Comparison of ENCODE assay signal across 8 mouse cellular contexts in the genomic region with DNA sequence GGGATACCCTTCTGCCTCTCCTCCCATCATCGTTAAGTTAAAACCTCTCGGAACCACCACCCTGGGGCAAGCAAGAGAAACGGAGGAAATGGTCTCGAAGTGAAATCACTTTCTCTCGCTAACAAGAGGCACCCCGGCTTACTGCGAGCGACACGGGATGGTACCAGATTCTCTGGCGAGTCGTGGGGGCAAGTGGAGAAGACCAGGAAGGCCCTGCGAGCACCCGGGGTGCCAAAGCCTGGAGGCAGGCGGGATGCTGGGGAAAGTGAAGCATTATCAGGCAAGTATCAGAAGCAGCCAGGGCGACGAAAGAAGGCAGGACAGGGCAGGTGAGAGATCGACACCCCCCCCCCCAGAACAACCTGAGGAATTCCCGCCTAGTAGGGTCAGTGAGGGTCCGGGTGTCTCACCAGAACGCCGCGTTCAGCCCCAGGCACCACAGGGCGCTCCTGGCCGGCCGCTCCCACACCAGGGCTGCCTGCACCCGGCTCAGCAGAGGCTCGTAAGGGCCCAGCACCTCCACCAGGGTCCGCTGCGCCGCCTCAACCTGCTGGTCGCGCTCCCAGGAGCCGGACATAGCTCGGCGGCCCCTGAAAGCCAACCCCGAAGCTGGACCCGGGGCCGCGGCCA. TPM values are rescaled to one million over a fixed set of nuclear protein-coding genes. Genes with fewer than 3 reads are reported as not detected.
A peak's percentile ranks its signal among the peaks of the same experiment; 100 is the strongest.
DNase-seq lines count a peak whose midpoint lies in the region; ATAC-seq lines count a peak whose summit lies in the region.

No protein-coding gene starts in this region.

- H3K4me3 ChIP-seq in kidney, embryonic 15.5 days (replicated peaks): peak overlapping the region; percentile 86
- peak overlapping the region; percentile 74 for H3K4me3 ChIP-seq in forebrain, embryonic 15.5 days
- H3K4me3 ChIP-seq in liver, embryonic 13.5 days (replicated peaks): peak overlapping the region; percentile 91
- H3K4me3 ChIP-seq in stomach, embryonic 14.5 days (ENCODE audit: low read depth, low read length): peak overlapping the region; percentile 92

- no peak for DNase-seq in kidney, adult 11 months
- peak; percentile 51 for DNase-seq in ZHBTc4 (ENCODE audit: low read depth, low spot score)
- no peak for DNase-seq in liver, embryonic 13.5 days
- no peak for DNase-seq in adrenal gland, adult 18-20 months (ENCODE audit: low spot score in 2 of 2)
- DNase-seq in urinary bladder, adult 2 months (ENCODE audit: low spot score): no peak

- H3K4me2 ChIP-seq in kidney, embryonic 15.5 days: peak overlapping the region; percentile 94
- peak overlapping the region; percentile 93 for H3K4me2 ChIP-seq in forebrain, embryonic 15.5 days (replicated peaks)
- H3K4me2 ChIP-seq in liver, embryonic 13.5 days: peak overlapping the region; percentile 78
- peak overlapping the region; percentile 80 for H3K4me2 ChIP-seq in stomach, embryonic 14.5 days (replicated peaks; ENCODE audit: low read depth, low read length)

- H3K27ac ChIP-seq in kidney, embryonic 15.5 days: peak overlapping the region; percentile 95
- H3K27ac ChIP-seq in forebrain, embryonic 15.5 days (replicated peaks): peak overlapping the region; percentile 88
- peak overlapping the region; percentile 96 for H3K27ac ChIP-seq in liver, embryonic 13.5 days
- peak overlapping the region; percentile 80; the same call in 1 of the 2 replicates for H3K27ac ChIP-seq in stomach, embryonic 14.5 days (ENCODE audit: low read length)

- H3K36me3 ChIP-seq in kidney, embryonic 15.5 days: peaks cover 23% of the 10 kb centered on the region
- H3K36me3 ChIP-seq in forebrain, embryonic 15.5 days: peaks cover 13% of the 10 kb centered on the region; the same call in 1 of the 2 replicates
- peaks cover 35% of the 10 kb centered on the region for H3K36me3 ChIP-seq in liver, embryonic 13.5 days
- peaks cover 3% of the 10 kb centered on the region; the same call in 1 of the 2 replicates for H3K36me3 ChIP-seq in stomach, embryonic 14.5 days (ENCODE audit: control insufficient read depth, insufficient read depth, low read length)

- no peaks in the 10 kb centered on the region for H3K9me3 ChIP-seq in kidney, embryonic 15.5 days (replicated peaks)
- no peaks in the 10 kb centered on the region for H3K9me3 ChIP-seq in forebrain, embryonic 15.5 days
- no peaks in the 10 kb centered on the region for H3K9me3 ChIP-seq in liver, embryonic 13.5 days (replicated peaks)
- no peaks in the 10 kb centered on the region for H3K9me3 ChIP-seq in stomach, embryonic 14.5 days (ENCODE audit: control insufficient read depth, low read depth, low read length)

- peak overlapping the region; percentile 86 for H3K9ac ChIP-seq in kidney, embryonic 15.5 days
- peak overlapping the region; percentile 90 for H3K9ac ChIP-seq in forebrain, embryonic 15.5 days (replicated peaks)
- H3K9ac ChIP-seq in liver, embryonic 13.5 days: peak overlapping the region; percentile 93
- H3K9ac ChIP-seq in stomach, embryonic 14.5 days (replicated peaks; ENCODE audit: low read depth, low read length): peak overlapping the region; percentile 89

- ATAC-seq in kidney, embryonic 15.5 days (replicated peaks; ENCODE audit: low FRiP score): peak; percentile 84; the same call in 1 of the 2 replicates
- ATAC-seq in forebrain, embryonic 15.5 days (replicated peaks): peak; percentile 84
- peak; percentile 73 for ATAC-seq in liver, embryonic 13.5 days (ENCODE audit: low read depth)
- ATAC-seq in stomach, embryonic 14.5 days (ENCODE audit: insufficient number of reproducible peaks, insufficient read depth, low FRiP score, low read depth): peak; percentile 70

- peaks cover 41% of the 10 kb centered on the region for H3K4me1 ChIP-seq in kidney, embryonic 15.5 days
- H3K4me1 ChIP-seq in forebrain, embryonic 15.5 days: peaks cover 55% of the 10 kb centered on the region
- peaks cover 55% of the 10 kb centered on the region for H3K4me1 ChIP-seq in liver, embryonic 13.5 days (replicated peaks)
- H3K4me1 ChIP-seq in stomach, embryonic 14.5 days (ENCODE audit: control insufficient read depth, insufficient read depth, low read length): peaks cover 18% of the 10 kb centered on the region

- no peaks in the 10 kb centered on the region for H3K27me3 ChIP-seq in kidney, embryonic 15.5 days
- H3K27me3 ChIP-seq in forebrain, embryonic 15.5 days: no peaks in the 10 kb centered on the region
- H3K27me3 ChIP-seq in liver, embryonic 13.5 days: no peaks in the 10 kb centered on the region
- no peaks in the 10 kb centered on the region for H3K27me3 ChIP-seq in stomach, embryonic 14.5 days (ENCODE audit: control insufficient read depth, insufficient read depth, low read length)

- WGBS in kidney, embryonic 15.5 days: under 1% methylated on average over 39 of the region's 39 CpGs
- WGBS in forebrain, embryonic 15.5 days: under 1% methylated on average over 39 of the region's 39 CpGs
- WGBS in liver, embryonic 13.5 days (ENCODE audit: insufficient replicate concordance): under 1% methylated on average over 38 of the region's 39 CpGs
- under 1% methylated on average over 39 of the region's 39 CpGs for WGBS in stomach, embryonic 14.5 days

RNA-seq across cellular contexts. Expression of gene Retreg3, which starts 0.4 kb away (rescaled TPM):
- 21.3 and 24.5 TPM in 2 replicates for polyA plus RNA-seq in kidney, embryonic 15.5 days (2015; fragmentation: Nextera tagmentation; extraction: Ambion mirVana)
- polyA plus RNA-seq in forebrain, embryonic 15.5 days (2015; fragmentation: Nextera tagmentation; extraction: Ambion mirVana): 25.1 and 27.7 TPM in 2 replicates
- 11.5 and 13.0 TPM in 2 replicates for polyA plus RNA-seq in liver, embryonic 13.5 days (2015; fragmentation: Nextera tagmentation; extraction: Ambion mirVana)
- polyA plus RNA-seq in stomach, embryonic 14.5 days (2014; fragmentation: Nextera tagmentation; extraction: Ambion mirVana): 8.0 and 9.1 TPM in 2 replicates
- total RNA-seq in adrenal gland, adult 18-20 months (2021): 10 to 100 TPM; 50.3 to 57.4 TPM
- 66.2 and 67.3 TPM in 2 replicates for polyA plus RNA-seq in urinary bladder, adult 2 months (2012; rRNA removed)

RNA-seq across cellular contexts. Expression of gene Tubg1, which starts 0.5 kb away (rescaled TPM):
- polyA plus RNA-seq in kidney, embryonic 15.5 days (2015; fragmentation: Nextera tagmentation; extraction: Ambion mirVana): 86.3 and 99.6 TPM in 2 replicates
- 96.1 and 97.7 TPM in 2 replicates for polyA plus RNA-seq in forebrain, embryonic 15.5 days (2015; fragmentation: Nextera tagmentation; extraction: Ambion mirVana)
- 49.7 and 54.4 TPM in 2 replicates for polyA plus RNA-seq in liver, embryonic 13.5 days (2015; fragmentation: Nextera tagmentation; extraction: Ambion mirVana)
- polyA plus RNA-seq in stomach, embryonic 14.5 days (2014; fragmentation: Nextera tagmentation; extraction: Ambion mirVana): 70.5 and 70.9 TPM in 2 replicates
- 10 to 100 TPM; 32.9 to 37.0 TPM for total RNA-seq in adrenal gland, adult 18-20 months (2021)
- 4.3 and 11.0 TPM in 2 replicates for polyA plus RNA-seq in urinary bladder, adult 2 months (2012; rRNA removed)

RNA-seq across cellular contexts. Expression of gene Psmc3ip, which starts 24.0 kb away (rescaled TPM):
- 37.3 and 38.0 TPM in 2 replicates for polyA plus RNA-seq in kidney, embryonic 15.5 days (2015; fragmentation: Nextera tagmentation; extraction: Ambion mirVana)
- 40.5 and 45.0 TPM in 2 replicates for polyA plus RNA-seq in forebrain, embryonic 15.5 days (2015; fragmentation: Nextera tagmentation; extraction: Ambion mirVana)
- polyA plus RNA-seq in liver, embryonic 13.5 days (2015; fragmentation: Nextera tagmentation; extraction: Ambion mirVana): 26.4 and 27.1 TPM in 2 replicates
- polyA plus RNA-seq in stomach, embryonic 14.5 days (2014; fragmentation: Nextera tagmentation; extraction: Ambion mirVana): 29.7 and 36.4 TPM in 2 replicates
- total RNA-seq in adrenal gland, adult 18-20 months (2021): 1 to 10 TPM; 2.8 to 3.8 TPM
- polyA plus RNA-seq in urinary bladder, adult 2 months (2012; rRNA removed): 7.1 and 7.9 TPM in 2 replicates

RNA-seq across cellular contexts. Expression of gene Mlx, which starts 32.2 kb away (rescaled TPM):
- 44.9 and 46.9 TPM in 2 replicates for polyA plus RNA-seq in kidney, embryonic 15.5 days (2015; fragmentation: Nextera tagmentation; extraction: Ambion mirVana)
- 92.9 and 96.5 TPM in 2 replicates for polyA plus RNA-seq in forebrain, embryonic 15.5 days (2015; fragmentation: Nextera tagmentation; extraction: Ambion mirVana)
- 32.5 and 34.4 TPM in 2 replicates for polyA plus RNA-seq in liver, embryonic 13.5 days (2015; fragmentation: Nextera tagmentation; extraction: Ambion mirVana)
- polyA plus RNA-seq in stomach, embryonic 14.5 days (2014; fragmentation: Nextera tagmentation; extraction: Ambion mirVana): 36.7 and 46.0 TPM in 2 replicates
- total RNA-seq in adrenal gland, adult 18-20 months (2021): 10 to 100 TPM; 46.5 to 61.8 TPM
- polyA plus RNA-seq in urinary bladder, adult 2 months (2012; rRNA removed): 34.1 and 38.0 TPM in 2 replicates

RNA-seq across cellular contexts. Expression of gene Tubg2, which starts 36.5 kb away (rescaled TPM):
- polyA plus RNA-seq in kidney, embryonic 15.5 days (2015; fragmentation: Nextera tagmentation; extraction: Ambion mirVana): 3.8 and 4.2 TPM in 2 replicates
- 31.2 and 32.8 TPM in 2 replicates for polyA plus RNA-seq in forebrain, embryonic 15.5 days (2015; fragmentation: Nextera tagmentation; extraction: Ambion mirVana)
- polyA plus RNA-seq in liver, embryonic 13.5 days (2015; fragmentation: Nextera tagmentation; extraction: Ambion mirVana): 0.29 and 0.37 TPM in 2 replicates
- 3.6 and 4.5 TPM in 2 replicates for polyA plus RNA-seq in stomach, embryonic 14.5 days (2014; fragmentation: Nextera tagmentation; extraction: Ambion mirVana)
- 1 to 10 TPM; 5.9 to 6.4 TPM for total RNA-seq in adrenal gland, adult 18-20 months (2021)
- polyA plus RNA-seq in urinary bladder, adult 2 months (2012; rRNA removed): 3.3 and 5.0 TPM in 2 replicates
